Mouse (Mus musculus) lung, adult 2 months (tissue): ENCODE measurements around the gene Tm6sf2. TPM values are rescaled to one million over a fixed set of nuclear protein-coding genes. Genes with fewer than 3 reads are reported as not detected.
A peak's percentile ranks its signal among the peaks of the same experiment; 100 is the strongest.

Experiments
- DNase-seq: peaks from one replicate; pipeline ENCODE4 v3.0.0; 2022
- H3K4me1 ChIP-seq: fragments of 200-500 bp; 2 replicates; pipeline ENCODE4 v1.6.1; 2011; ENCODE audit warnings: low read length; ENCODE audit not compliant: control insufficient read depth, insufficient read depth
- H3K4me3 ChIP-seq: fragments of 200-500 bp; replicated peaks from 2 replicates; pipeline ENCODE3; 2011; ENCODE audit warnings: low read depth, mild to moderate bottlenecking, control low read depth, low read length; ENCODE audit errors: extremely low read depth
- CTCF ChIP-seq: fragments of 200-500 bp; IDR thresholded peaks from 2 replicates; pipeline ENCODE4 v1.5.1; 2011; ENCODE audit warnings: mild to moderate bottlenecking, low read length, control low read depth; ENCODE audit not compliant: insufficient read depth
- POLR2A ChIP-seq: fragments of 200-500 bp; IDR thresholded peaks from 2 replicates; pipeline ENCODE4 v1.6.1; 2011; ENCODE audit warnings: low read depth, mild to moderate bottlenecking, control low read depth, low read length, borderline replicate concordance; ENCODE audit errors: extremely low read depth
- WGBS: fragments of 180-500 bp; shearing (Covaris S2); methylation state at CpG from one replicate; pipeline ENCODE4 v1.1.7; 2018; 5-methylcytosine and 5-hydroxymethylcytosine counted together
- polyA plus RNA-seq: library from polyadenylated mRNA; depleted of rRNA; stranded (reverse); fragments of >200 nt; gene quantifications from 2 replicates; pipeline ENCODE4 v1.2.3, GENCODE M21; 2012

Tm6sf2 gene
- polyA plus RNA-seq, 1 experiment = 7.4 TPM

DNA sequence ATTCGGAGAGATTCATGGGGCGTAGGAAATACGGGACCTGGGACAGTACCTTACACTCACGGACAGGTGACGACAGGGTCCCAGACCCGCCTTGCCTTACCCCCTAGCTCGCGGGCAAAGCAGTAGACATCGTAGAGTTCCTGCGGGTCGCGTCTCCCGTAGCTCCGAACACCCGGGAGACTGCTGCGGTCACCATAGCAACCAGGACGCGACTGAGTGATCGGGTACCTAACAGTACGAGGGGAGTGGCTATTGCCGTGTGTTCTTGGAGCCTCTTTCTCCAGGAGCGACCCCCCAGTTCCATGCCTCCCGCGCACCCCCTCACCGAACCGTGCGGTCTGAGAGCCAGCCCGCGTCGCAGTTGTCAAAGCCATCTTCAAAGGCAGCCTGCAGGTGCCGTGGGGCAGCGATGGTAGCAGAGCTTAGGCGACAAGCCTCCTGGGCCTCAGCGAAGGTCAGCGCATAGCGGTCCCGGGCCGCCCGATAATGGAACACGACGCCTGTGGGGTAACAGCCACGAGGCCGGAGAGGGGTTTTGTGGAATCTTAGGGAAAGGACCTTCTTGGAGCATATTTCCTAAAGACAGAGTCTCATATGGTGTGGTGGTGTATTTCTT, 39.8 kb downstream of the Tm6sf2 start:
- WGBS = 8% methylated on average over 43 of the region's 43 CpGs
- no peak for TF ChIP-seq CTCF
- no peak for TF ChIP-seq POLR2A
- Histone ChIP-seq H3K4me3 (no peak overlapping the region), H3K4me1 (no peaks in the 10 kb centered on the region)
- no peak for DNase-seq

DNA sequence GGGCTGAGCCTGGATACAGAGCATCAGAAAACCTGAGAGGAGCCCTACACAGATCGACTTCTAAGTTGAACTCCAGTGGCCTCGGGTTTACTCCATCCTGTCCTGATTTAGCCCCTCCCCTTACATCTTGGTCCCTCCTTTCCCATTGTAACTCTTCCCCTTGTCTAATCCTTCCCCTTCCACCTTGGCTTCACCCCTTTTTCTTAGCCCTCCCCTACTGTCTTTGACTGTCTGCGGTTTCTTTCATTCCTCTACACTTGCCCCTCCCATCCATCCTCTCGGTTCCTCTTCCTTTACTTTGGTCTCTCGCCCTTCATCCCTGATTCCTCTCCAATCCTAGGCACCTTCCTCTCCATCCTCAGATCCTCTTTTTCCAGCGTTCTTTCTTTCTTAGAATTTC, 41.8 kb downstream of the Tm6sf2 start:
- 20% methylated on average over 6 of the region's 6 CpGs for WGBS
- DNase-seq = no peak
- TF ChIP-seq CTCF (no peak), POLR2A (no peak)
- H3K4me1 ChIP-seq = no peaks in the 10 kb centered on the region
- H3K4me3 ChIP-seq = no peak overlapping the region

DNA sequence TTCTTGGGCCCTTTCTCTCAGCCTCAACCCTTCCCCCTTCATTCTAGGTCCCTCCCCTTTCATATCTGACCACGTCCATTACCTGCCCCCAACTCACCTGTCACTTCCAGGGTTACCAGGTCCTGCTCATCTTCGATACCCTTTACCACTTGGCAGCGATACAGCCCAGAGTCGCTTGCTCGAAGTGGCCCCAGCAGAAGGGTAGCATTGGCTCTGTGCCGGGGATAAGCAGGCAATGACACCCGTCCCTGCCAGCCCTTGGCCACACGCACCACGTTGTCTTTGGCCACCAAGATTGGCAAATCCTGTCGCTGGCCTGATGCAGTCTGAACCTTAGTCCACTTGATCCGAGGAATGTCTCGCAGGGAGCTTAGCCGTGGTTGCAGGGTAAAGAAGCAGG, 42.2 kb downstream of the Tm6sf2 start:
- 63% methylated on average over 13 of the region's 13 CpGs for WGBS
- Histone ChIP-seq H3K4me3 (no peak overlapping the region), H3K4me1 (no peaks in the 10 kb centered on the region)
- no peak for TF ChIP-seq POLR2A
- no peak for TF ChIP-seq CTCF
- DNase-seq = no peak

DNA sequence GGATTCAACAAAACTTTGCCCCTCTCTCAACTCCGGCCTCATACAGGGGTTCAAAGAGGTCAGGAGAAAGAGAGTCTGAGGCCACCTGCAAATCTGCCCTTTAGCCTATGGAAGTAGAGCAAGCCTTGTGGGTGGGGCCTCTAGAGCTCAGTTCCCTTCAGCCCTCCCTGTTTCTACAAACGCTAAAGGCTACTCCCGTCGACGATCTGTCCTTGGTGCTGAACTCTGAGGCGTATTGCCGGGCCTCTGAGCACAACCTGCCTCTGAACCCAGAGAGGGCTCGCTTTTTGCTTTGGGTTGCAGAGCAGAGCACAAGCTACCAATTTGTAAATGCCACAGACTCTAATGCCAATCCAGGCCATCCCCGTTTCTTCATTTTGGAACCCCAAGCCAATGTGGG, 44.9 kb downstream of the Tm6sf2 start:
- TF ChIP-seq CTCF (no peak), POLR2A (no peak)
- DNase-seq = no peak
- Histone ChIP-seq H3K4me1 (no peaks in the 10 kb centered on the region), H3K4me3 (no peak overlapping the region)
- 8% methylated on average over 9 of the region's 9 CpGs for WGBS

DNA sequence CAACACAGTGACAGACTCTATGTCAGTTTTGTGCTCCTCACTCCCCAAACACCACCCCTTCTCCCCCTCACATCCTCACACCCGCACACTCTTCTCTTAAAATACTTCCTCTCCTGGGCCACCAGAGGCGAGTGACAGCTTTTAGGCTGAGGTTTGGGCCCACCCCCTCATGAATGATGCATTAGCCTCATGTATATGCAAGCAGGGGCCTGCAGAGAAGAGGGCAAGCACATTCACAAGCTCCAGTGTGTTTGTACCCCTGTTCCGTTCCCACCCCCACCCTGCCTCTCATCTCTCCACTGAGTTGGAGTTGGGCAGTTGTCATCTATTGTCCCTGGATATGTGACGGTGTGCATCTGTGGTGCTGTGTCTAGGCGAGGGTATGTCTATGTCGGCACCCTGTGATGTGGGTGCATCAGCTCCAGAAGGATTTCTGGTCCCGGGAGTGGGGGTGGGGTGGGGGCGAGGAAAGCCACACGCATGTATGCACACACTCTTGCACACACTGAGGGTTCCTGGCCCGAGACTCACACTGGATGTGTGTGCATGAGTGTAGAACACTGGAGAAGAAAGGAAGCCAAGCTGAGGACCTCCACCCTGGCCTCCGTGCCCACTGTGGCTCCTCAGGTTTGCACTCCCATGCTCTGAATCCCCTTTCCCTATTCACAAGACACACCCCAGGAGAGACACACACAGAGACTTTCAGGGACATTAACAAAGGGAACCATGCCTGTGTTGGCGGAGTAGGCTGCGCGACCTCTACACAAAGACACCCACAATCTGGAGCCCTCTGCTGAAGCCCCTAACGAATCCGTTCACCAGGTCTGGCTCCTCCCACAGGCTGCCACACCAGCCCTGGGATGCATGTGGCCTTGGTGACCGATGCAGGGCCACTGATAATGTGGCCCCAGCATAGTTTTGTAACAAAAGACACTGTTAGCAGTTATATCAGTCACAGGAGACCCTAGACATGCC, 46.3 kb downstream of the Tm6sf2 start:
- DNase-seq = no peak
- Histone ChIP-seq H3K4me3 (no peak overlapping the region), H3K4me1 (no peaks in the 10 kb centered on the region)
- TF ChIP-seq CTCF = no peak
- TF ChIP-seq POLR2A = no peak
- 17% methylated on average over 17 of the region's 17 CpGs for WGBS

DNA sequence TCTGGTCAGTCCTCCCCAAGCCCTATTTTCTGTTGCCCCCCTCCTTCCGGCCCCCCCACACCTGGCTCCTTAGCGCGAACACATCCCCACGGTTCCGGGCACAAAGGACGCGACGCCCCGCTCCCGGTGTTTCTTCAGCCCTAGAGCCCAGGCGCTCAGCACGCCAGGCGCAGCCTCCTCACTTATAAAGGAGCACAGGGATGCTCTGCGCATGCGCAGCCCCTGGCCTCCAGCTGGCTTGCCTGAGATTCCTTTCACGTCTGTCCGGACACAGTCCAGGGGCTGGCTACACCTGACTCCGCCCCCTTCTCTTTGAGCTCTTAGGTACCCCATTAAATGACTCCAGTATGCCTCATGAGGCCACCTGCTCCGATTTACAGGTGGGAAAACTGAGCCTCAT, 47.9 kb downstream of the Tm6sf2 start, which contains the start of gene Ncan:
TSS of gene Ncan (minus strand) at position 207 of the 400 bp plus-strand sequence.
- Histone ChIP-seq H3K4me1 (no peaks in the 10 kb centered on the region), H3K4me3 (no peak within 1 kb of the TSS)
- 2% methylated on average over 19 of the region's 19 CpGs for WGBS
- no peak for TF ChIP-seq POLR2A
- no peak for TF ChIP-seq CTCF
- DNase-seq = no peak

DNA sequence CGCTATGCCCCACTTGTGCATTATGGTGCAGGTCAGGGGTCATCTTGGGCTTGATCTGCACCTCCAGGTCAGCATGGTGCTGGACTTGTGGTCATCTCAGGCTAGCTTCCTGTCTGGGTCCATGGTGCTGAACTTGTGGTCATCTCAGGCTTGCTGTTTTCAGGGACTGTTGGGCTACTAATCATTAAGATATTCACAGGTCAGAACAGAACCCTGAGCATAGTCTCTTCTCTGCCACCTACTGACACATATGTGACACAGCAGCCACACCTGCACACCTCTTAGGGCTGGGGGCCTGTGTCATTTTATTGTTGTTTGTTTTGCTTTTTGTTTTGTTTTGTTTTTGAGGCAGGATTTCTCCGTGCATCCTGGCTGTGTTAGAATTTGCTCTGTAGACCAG, 50.1 kb downstream of the Tm6sf2 start:
- 56% methylated on average over 2 of the region's 2 CpGs for WGBS
- TF ChIP-seq POLR2A (no peak), CTCF (peak; percentile 42)
- DNase-seq = no peak
- no peak overlapping the region for H3K4me3 ChIP-seq
- H3K4me1 ChIP-seq = no peaks in the 10 kb centered on the region

DNA sequence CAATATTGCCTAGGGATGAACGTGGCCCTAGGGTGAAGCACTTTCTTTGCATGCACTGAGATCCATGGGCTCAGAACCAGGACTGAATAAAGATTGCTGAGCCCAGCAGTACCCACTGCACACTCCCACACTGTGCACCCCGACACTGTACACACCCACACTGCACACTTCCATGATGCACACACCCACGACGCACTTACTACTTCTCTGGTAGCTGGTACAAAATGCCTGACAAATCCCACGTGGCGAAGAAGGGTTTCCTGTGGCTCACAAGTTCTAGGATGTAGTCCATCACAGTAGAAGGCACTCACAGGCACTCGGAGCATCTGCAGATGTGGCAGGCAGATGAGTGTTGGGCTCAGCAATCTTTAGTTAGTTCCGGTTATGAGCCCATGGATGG, 52.3 kb downstream of the Tm6sf2 start:
- 58% methylated on average over 8 of the region's 8 CpGs for WGBS
- no peaks in the 10 kb centered on the region for H3K4me1 ChIP-seq
- no peak for TF ChIP-seq POLR2A
- no peak overlapping the region for H3K4me3 ChIP-seq
- DNase-seq = no peak

DNA sequence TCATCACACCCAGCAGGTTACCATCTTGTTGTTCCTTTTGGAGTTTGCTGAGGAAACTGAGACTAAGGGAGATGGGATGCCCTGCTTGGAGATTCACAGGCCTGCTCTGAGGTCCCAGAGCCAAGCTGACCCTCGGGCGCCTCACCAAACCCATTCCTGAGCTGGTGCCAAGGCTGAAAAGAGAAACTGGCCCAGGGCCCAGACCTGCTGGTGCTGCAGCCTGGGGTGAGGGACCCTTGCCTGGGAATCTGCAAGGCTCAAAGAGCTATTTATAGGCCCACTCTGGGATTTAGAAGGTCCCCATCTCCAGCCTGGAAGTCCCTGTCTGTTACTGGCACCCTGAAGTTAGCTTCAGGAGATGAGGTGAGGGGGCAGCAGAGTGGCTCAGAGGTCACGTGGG, 55.7 kb downstream of the Tm6sf2 start:
- Histone ChIP-seq H3K4me3 (no peak overlapping the region), H3K4me1 (peaks cover 3% of the 10 kb centered on the region; the same call in 1 of the 2 replicates)
- DNase-seq = no peak
- no peak for TF ChIP-seq POLR2A
- no peak for TF ChIP-seq CTCF
- WGBS = 50% methylated on average over 3 of the region's 3 CpGs
